In the genomic region with DNA sequence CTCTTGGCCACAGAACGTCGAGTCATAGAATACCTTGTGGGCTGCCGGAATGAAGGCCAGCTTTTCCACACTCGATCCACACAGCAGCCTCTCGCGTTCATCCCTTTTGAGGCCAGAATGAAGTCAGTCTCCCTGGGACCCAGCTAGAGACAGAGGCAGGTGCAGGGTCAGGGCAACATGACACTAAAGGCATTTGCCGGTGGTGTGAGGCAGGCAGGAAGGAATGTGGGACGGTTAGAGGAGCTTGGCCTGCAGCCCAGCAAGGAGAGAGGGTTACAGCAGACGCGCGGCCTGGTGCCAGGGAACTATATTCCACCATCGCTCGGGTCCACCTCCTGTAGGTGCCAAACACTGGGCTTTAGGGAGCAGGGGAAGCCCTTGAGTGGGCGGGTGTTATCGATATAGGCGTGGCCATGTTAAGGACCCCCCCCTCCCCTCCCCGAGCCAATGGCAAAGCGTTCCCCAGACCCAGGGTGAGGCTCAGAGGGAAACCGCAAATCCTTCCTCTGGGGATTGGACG, we compare ENCODE assay signal across 9 mouse cellular contexts. TPM values are rescaled to one million over a fixed set of nuclear protein-coding genes. Genes with fewer than 3 reads are reported as not detected.
DNase-seq lines count a peak whose midpoint lies in the region; ATAC-seq and TF ChIP-seq lines count a peak whose summit lies in the region.
"Had no signal": no experiment of that assay in that cellular context is flagged by ENCODE, and none has a peak within 500 bp of the region (broad histone marks: within the 10 kb centered on the region; RNA-seq: fewer than 3 reads in every experiment).

No protein-coding gene starts in this region.

- TF ChIP-seq CTCF in heart, postnatal 0 days (IDR thresholded peaks at IDR 0.05; ENCODE audit: low read depth): no peak

- no peak for TF ChIP-seq EP300 in heart, postnatal 0 days (IDR thresholded peaks at IDR 0.05; ENCODE audit: low read depth)

- H3K27ac ChIP-seq in embryonic facial prominence, embryonic 10.5 days (replicated peaks): no peak overlapping the region
- H3K27ac ChIP-seq in heart, postnatal 0 days (ENCODE audit: low read depth): peak overlapping the region; percentile 81
- H3K27ac ChIP-seq in limb, embryonic 13.5 days: no peak overlapping the region
- H3K27ac ChIP-seq: neural tube, embryonic 12.5 days had no signal

- no peaks in the 10 kb centered on the region for H3K36me3 ChIP-seq in embryonic facial prominence, embryonic 10.5 days (replicated peaks)
- H3K36me3 ChIP-seq in heart, postnatal 0 days (replicated peaks; ENCODE audit: control insufficient read depth, insufficient read depth, low read length): no peaks in the 10 kb centered on the region
- no peaks in the 10 kb centered on the region for H3K36me3 ChIP-seq in limb, embryonic 13.5 days
- H3K36me3 ChIP-seq: neural tube, embryonic 12.5 days had no signal

- 16% methylated on average over 20 of the region's 20 CpGs for WGBS in embryonic facial prominence, embryonic 10.5 days
- WGBS in heart, postnatal 0 days: 6% methylated on average over 20 of the region's 20 CpGs
- 10% methylated on average over 20 of the region's 20 CpGs for WGBS in limb, embryonic 13.5 days

- no peak overlapping the region for H3K9ac ChIP-seq in heart, postnatal 0 days (replicated peaks; ENCODE audit: low read depth, low read length)
- 0 out of 2 replicates have a peak overlapping the region, but pooled peaks have one; percentile 13 for H3K9ac ChIP-seq in limb, embryonic 13.5 days
- H3K9ac ChIP-seq: neural tube, embryonic 12.5 days had no signal

- H3K4me3 ChIP-seq in embryonic facial prominence, embryonic 10.5 days: peak overlapping the region; percentile 18; the same call in 1 of the 2 replicates
- no peak overlapping the region for H3K4me3 ChIP-seq in heart, postnatal 0 days (ENCODE audit: low read depth, low read length)
- no peak overlapping the region for H3K4me3 ChIP-seq in limb, embryonic 13.5 days
- H3K4me3 ChIP-seq: neural tube, embryonic 12.5 days had no signal

- peak overlapping the region; percentile 6; the same call in 1 of the 2 replicates for H3K4me2 ChIP-seq in heart, postnatal 0 days (ENCODE audit: low read depth, low read length)
- H3K4me2 ChIP-seq in limb, embryonic 13.5 days (replicated peaks): peak overlapping the region; percentile 27
- H3K4me2 ChIP-seq: neural tube, embryonic 12.5 days had no signal

- ATAC-seq in heart, postnatal 0 days (ENCODE audit: insufficient read depth, low read depth): peak; percentile 91
- peak; percentile 81 for ATAC-seq in limb, embryonic 13.5 days (ENCODE audit: low FRiP score, low read depth)

- peaks cover 15% of the 10 kb centered on the region for H3K27me3 ChIP-seq in embryonic facial prominence, embryonic 10.5 days (replicated peaks; ENCODE audit: low read depth, poor library complexity, severe bottlenecking)
- no peaks in the 10 kb centered on the region for H3K27me3 ChIP-seq in heart, postnatal 0 days (ENCODE audit: control insufficient read depth, insufficient read depth, low read length)
- H3K27me3 ChIP-seq in limb, embryonic 13.5 days: peaks cover 6% of the 10 kb centered on the region; the same call in 1 of the 2 replicates
- H3K27me3 ChIP-seq: neural tube, embryonic 12.5 days had no signal

- peaks cover 9% of the 10 kb centered on the region for H3K4me1 ChIP-seq in embryonic facial prominence, embryonic 10.5 days
- H3K4me1 ChIP-seq in heart, postnatal 0 days (ENCODE audit: control insufficient read depth, insufficient read depth): 0 out of 2 replicates have a peak, but pooled peaks cover 9% of the 10 kb centered on the region
- peaks cover 14% of the 10 kb centered on the region for H3K4me1 ChIP-seq in limb, embryonic 13.5 days

- peak; percentile 90 for DNase-seq in 3134 (ENCODE audit: extremely low read depth, insufficient read length, low spot score)
- DNase-seq in ZHBTc4 (ENCODE audit: low read depth, low spot score): peak; percentile 68
- DNase-seq in embryonic facial prominence, embryonic 10.5 days (ENCODE audit: low spot score): peak; percentile 34
- DNase-seq in heart, postnatal 0 days (ENCODE audit: low spot score): peak; percentile 81
- peak; percentile 20 for DNase-seq in ovary, postnatal 10 days (ENCODE audit: low spot score)
- no peak for DNase-seq in left cerebral cortex, adult 9 months (ENCODE audit: low spot score in 2 of 2)
- no peak for DNase-seq in natural killer cell, adult 2 months (ENCODE audit: low spot score in 2 of 2)

- no peaks in the 10 kb centered on the region for H3K9me3 ChIP-seq in embryonic facial prominence, embryonic 10.5 days
- no peaks in the 10 kb centered on the region for H3K9me3 ChIP-seq in heart, postnatal 0 days (replicated peaks; ENCODE audit: control insufficient read depth, low read length)
- H3K9me3 ChIP-seq in limb, embryonic 13.5 days: no peaks in the 10 kb centered on the region
- H3K9me3 ChIP-seq: neural tube, embryonic 12.5 days had no signal

RNA-seq across cellular contexts. Expression of a gene that starts 11.3 kb away (rescaled TPM):
- not detected in 2 replicates for polyA plus RNA-seq in embryonic facial prominence, embryonic 10.5 days (2016; fragmentation: Nextera tagmentation; extraction: Ambion mirVana)
- total RNA-seq in heart, postnatal 0 days (2014; rRNA removed; ENCODE audit: low replicate concordance): not detected in 2 replicates
- not detected in 2 replicates for polyA plus RNA-seq in heart, postnatal 0 days (2015; fragmentation: Nextera tagmentation; extraction: Ambion mirVana)
- polyA plus RNA-seq in limb, embryonic 13.5 days (2015; fragmentation: Nextera tagmentation; extraction: Ambion mirVana): not detected in 2 replicates
- polyA plus RNA-seq: neural tube, embryonic 12.5 days had no signal

RNA-seq across cellular contexts. Expression of a gene that starts 26.6 kb away (rescaled TPM):
- 2.7 and 4.3 TPM in 2 replicates for polyA plus RNA-seq in embryonic facial prominence, embryonic 10.5 days (2016; fragmentation: Nextera tagmentation; extraction: Ambion mirVana)
- 2.9 TPM in 2 replicates for total RNA-seq in heart, postnatal 0 days (2014; rRNA removed; ENCODE audit: low replicate concordance)
- polyA plus RNA-seq in heart, postnatal 0 days (2015; fragmentation: Nextera tagmentation; extraction: Ambion mirVana): 0.89 and 1.4 TPM in 2 replicates
- 1.8 and 4.0 TPM in 2 replicates for polyA plus RNA-seq in limb, embryonic 13.5 days (2015; fragmentation: Nextera tagmentation; extraction: Ambion mirVana)

RNA-seq across cellular contexts. Expression of a gene that starts 51.0 kb away (rescaled TPM):
- 37.5 and 39.3 TPM in 2 replicates for polyA plus RNA-seq in embryonic facial prominence, embryonic 10.5 days (2016; fragmentation: Nextera tagmentation; extraction: Ambion mirVana)
- 25.7 and 31.7 TPM in 2 replicates for total RNA-seq in heart, postnatal 0 days (2014; rRNA removed; ENCODE audit: low replicate concordance)
- 28.7 and 32.9 TPM in 2 replicates for polyA plus RNA-seq in heart, postnatal 0 days (2015; fragmentation: Nextera tagmentation; extraction: Ambion mirVana)
- polyA plus RNA-seq in limb, embryonic 13.5 days (2015; fragmentation: Nextera tagmentation; extraction: Ambion mirVana): 35.0 and 37.2 TPM in 2 replicates

RNA-seq across cellular contexts. Expression of a gene that starts 53.6 kb away (rescaled TPM):
- 3.6 and 4.2 TPM in 2 replicates for polyA plus RNA-seq in embryonic facial prominence, embryonic 10.5 days (2016; fragmentation: Nextera tagmentation; extraction: Ambion mirVana)
- 0.46 TPM in 1 of 2 replicates, not detected in the other for total RNA-seq in heart, postnatal 0 days (2014; rRNA removed; ENCODE audit: low replicate concordance)
- 0.15 TPM in 2 replicates for polyA plus RNA-seq in heart, postnatal 0 days (2015; fragmentation: Nextera tagmentation; extraction: Ambion mirVana)
- 1.7 and 1.8 TPM in 2 replicates for polyA plus RNA-seq in limb, embryonic 13.5 days (2015; fragmentation: Nextera tagmentation; extraction: Ambion mirVana)

Comparison
In these comparisons a context has a peak if more than half of its experiments do, and no peak if none do; other contexts are left out.
1. DNase-seq: peak in 3134 (single experiment), ZHBTc4 (single experiment), embryonic facial prominence, embryonic 10.5 days (single experiment), heart, postnatal 0 days (single experiment) and ovary, postnatal 10 days (single experiment); none in left cerebral cortex, adult 9 months (0 of 2) and natural killer cell, adult 2 months (0 of 2).